Mouse (Mus musculus) cerebellum, postnatal 25 days (tissue): ENCODE results near the gene Igf2r.
A peak's percentile ranks its signal among the peaks of the same experiment; 100 is the strongest.

Experiments
- DNase-seq, 2 experiments: peaks; one replicate each; pipeline ENCODE4 v3.0.0; 2021; ENCODE audit warnings: mixed read lengths in 2 of 2

Gene Igf2r

DNA sequence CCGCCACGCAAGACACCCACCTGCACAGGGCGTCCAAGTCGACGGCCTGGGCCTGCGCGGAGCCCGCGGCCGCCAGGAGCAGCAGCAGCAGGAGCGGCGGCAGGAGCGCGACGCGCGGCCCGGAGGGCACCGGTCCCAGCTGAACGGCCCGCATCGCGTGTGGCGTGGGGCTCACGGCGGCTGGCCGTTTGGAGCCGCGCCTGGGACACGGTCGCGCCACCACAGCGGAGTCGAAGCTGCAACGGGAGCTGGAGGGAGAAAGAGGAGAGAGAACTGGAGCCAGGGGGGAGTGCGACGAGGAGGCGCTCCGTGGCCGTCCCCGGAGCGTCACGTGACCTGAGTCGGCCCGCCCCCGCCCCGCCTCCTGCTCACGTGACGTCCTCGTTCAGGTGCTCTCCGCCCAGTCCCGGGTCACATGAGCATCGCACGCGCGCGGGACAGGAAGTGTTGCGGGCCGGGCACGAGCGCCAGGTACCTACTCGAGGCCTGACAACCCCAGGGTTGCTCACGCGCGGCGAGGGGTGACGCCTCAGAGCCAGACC is at the start of gene Igf2r:
Gene Igf2r (minus strand): TSS at position 285 of the 542 bp plus-strand sequence.
- peak; percentile 85 to 94 for DNase-seq

DNA sequence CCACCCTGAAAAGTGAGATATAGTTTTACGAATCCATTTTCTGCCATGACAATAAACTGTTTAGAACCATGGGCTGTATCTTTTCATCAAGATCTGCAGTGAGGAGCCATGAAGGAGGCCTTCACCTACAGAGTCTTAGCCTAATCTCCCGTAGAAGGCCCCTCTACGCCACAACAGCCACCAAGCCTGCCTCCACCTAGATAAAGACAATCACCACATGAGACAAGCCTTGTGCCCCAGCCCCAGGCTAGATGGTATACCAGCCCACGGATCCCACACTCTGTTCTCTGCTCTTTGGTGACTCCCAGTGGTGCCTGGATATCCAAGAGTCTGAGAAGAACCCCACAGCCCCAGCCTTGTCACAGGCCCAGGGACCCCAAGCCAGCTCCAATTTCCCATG is 46.4 kb upstream of the Igf2r start:
- DNase-seq, result no peak

GRCm38 (mm10) chr17:12814502-12814901 is 45.0 kb upstream of the Igf2r start:
- DNase-seq, result no peak

DNA sequence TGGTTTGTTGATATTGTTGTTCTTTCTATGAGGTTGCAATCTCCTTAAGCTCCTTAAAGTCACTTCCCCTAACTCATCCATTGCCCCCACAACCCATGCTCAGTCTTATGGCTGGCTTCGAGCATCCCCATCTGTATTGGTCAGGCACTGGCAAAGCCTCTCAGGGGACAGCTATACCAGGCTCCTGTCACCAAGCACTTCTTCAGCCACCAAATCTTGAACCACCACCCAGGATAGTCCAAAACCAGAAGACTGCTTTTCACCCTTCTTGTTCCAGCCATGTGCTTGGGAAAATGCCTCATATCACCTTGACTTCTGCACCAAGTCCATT is 41.5 kb upstream of the Igf2r start:
- DNase-seq, result peak in 1 of 2 experiments; percentile 1

GRCm38 (mm10) chr17:12810103-12810972 is 40.9 kb upstream of the Igf2r start:
- DNase-seq, result peak; percentile 77 to 83

DNA sequence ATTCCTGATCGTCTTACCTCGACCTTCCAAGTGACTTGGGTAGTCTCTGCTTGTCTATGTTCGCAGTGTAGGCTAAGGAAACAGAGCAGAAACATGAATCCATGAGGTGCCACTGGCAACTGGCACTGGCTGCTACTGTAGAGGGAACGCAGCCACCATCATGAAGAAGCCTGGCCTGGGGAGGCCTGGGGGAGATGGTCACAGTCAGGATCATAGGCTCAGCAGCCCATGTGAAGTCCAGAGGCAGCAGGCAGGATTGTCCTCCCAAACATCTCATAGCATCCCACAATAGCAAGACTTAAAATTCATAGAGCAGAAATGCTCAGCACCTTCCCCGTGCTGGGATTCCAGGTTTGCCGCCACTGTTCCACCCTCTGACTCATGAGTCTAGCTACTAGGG is 39.4 kb upstream of the Igf2r start:
- DNase-seq, result no peak

DNA sequence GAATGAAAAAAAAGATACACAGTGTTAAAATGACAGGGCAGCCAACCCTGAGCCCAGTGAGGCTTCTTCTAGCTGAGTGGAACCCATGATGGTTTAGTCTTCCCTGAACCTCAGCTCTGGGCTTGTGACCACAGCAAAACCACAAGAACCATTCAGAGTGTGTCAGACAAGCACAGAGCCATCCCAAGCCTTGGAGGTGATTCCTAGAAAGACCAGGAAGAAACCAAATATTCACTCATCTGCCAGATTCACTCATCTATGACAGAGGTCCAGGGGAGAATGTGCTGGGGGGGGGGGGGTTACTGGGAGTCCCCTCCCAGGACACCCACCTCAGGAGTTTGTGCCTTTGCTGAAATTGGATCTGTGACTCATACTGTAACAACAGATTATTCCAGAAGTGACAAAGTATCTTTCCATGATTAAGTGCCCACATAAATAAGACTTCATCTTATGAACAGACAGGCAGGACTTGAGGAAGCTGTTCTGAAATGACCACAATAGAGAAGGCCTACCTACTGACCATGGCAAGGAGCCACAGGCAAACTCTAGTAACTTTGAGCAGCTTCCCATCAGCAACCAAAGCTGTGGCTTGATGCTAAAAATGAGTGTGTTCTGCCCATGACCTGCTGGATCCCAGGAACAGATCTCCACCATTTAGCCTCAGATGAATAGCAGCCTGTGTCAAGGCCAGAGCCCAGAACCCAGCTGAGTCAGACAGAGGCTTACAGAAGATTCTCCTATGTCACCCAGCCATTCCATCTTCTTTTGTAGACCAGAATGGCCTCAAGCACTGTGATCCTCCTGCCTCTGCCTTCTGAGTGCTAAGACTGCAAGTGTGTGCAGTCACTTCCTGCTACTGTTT is 35.4 kb upstream of the Igf2r start:
- DNase-seq, result no peak

DNA sequence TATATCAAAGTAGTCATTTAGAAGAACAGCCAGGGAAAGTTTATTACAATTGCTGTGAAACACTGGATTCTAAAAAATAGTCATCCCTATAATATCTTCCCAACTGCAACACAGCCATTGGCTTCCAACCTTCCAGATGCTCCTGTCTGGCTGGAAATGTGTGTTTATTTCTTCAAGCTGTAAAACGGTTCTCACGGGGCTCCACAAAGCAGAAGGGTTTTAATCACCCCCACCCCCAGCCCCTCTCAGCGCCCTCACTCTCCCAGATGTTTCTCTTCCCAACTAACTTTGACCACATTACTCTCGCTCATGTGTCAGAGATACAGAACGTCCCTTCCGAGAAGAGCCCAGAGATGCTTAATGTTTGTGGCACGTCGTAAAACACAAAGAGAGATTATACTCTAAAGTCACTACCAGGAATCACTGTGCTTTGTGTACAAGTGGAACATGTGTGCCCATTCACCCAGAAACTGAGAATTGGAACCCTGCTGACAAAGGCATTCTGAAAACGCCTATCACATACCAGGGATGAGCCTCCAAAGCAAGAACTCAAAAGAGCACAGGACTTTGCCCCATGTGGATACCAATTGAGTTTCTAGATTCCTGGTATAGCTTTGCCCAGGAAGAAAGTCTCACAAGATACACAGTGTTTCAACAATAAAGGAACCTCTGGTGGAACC is 32.5 kb upstream of the Igf2r start:
- no peak for DNase-seq

DNA sequence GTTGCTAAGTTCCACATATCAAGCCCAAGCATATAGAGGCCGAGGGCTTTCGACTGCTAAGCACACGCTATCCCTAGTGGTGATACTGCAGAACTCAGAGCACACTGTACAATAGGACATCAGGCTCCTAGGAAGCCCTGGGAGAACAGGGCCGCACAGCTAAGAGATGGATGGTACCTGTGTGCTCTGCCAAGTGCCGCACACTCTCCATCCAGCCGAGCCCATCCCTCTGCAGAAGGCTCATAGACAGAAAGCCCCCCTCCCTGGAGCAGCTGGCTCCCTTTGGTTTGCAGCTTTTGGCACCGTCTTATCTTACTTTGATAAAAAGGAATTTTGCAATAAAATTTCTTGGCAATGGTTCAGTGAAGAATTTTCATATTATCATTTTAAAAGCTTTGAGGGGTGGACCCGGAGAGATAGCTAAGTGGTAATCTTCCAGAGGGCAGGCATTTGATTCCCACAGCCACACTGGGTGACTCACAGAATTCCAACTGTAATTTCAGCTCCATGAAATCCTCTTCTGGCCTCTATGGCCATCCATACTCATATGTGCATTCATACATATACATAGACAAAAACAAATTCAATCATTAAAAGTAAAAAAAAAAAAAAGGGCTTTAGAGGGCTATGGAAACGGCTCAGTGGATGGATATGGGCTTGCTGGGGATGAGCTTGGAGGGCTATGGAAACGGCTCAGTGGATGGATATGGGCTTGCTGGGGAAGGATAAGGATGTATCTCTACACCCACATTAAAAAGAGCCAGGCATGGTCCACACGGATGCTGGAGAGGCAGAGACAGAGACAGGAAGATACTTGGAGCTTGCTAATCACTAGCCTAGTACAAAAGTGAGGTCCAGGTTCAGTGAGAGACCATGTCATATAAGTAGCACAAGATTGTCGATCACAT is 30.2 kb upstream of the Igf2r start:
- no peak for DNase-seq

DNA sequence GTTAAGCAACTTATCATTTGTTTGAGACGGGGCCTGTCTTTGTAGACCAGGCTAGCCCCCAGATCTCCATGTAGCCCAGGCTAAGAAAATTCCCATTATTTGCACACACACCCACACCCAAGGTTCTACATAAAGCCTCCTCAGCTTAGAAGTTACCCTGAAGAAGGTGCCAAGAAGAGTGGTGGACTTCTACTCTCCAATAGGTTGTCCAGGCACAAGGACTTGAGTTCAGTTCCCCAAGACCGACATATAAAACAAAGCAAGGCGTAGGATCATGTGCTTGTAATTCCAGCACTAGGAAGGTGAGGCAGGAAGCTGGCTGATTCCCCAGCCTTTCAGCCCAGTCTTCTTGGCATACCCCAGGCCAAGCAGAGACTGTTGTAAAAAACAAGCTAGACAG is 29.1 kb upstream of the Igf2r start:
- no peak for DNase-seq

DNA sequence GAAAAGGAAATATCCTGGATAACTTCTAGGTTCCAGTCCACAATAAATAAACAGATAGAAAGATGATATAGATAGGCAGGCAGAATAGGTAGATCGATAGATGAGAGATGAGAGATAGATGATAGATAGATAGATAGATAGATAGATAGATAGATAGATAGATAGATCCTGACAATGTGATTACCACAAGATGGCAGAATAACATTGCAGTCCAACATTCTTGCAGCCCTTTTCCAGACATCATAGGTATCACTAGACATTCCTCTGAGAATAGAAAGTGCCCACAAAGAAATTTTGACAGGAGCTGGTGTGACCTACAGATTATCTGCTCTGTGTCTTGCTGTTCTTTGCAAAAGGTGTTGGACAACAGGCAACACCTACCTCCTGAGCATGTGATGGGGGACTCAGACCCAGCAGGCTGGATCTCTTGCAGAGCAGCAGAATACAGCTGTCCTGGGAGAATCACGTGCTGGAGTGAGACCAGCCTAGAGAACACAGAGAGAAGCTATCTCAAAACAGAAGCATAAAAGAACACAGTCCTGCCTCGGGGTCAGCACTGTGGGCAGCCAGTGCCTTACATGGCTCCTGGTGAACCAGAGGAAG is 28.1 kb upstream of the Igf2r start:
- no peak for DNase-seq

GRCm38 (mm10) chr17:12796633-12797032 is 27.2 kb upstream of the Igf2r start:
- no peak for DNase-seq

- peak; percentile 55 to 64 for DNase-seq
These were observed 24.4 kb upstream of the Igf2r start for GRCm38 (mm10) chr17:12793660-12794406.

DNA sequence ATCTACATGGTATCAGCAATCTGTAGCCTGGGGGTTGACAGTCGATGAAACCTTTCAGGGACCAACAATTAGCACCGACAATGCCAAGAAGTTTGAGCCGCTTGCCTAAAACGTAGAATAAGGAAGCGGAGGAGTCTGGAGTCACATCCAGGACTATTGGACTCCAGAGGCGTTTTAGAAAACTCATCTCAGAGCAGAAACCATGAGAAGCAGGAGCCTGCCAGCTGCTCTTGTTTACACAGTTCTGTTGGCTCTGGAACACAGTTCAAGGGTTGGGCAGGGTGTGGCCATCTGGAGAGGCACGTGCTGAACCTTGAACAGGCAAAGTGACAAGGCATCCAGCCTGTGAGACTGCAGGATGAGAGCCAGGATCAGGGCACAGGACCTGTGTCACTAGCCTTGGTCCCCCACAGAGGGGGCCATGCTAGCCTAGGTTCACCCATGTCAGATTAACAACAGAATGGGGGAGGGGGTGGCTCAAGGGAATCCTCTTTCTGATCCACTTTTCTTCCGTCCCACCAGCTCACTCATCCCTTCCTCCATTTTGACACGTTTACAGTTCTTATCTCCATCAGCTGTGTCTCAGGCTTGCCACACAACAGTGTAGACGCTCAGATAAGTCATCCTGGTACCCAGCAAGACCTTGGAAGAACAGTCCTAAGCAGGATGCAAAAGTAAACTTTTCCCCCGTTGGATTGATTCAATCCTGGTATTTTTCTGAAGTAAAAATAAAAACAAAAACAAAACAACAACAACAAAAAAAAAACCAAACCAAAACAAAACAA is 23.1 kb upstream of the Igf2r start:
- DNase-seq, result peak in 1 of 2 experiments; percentile 27

DNA sequence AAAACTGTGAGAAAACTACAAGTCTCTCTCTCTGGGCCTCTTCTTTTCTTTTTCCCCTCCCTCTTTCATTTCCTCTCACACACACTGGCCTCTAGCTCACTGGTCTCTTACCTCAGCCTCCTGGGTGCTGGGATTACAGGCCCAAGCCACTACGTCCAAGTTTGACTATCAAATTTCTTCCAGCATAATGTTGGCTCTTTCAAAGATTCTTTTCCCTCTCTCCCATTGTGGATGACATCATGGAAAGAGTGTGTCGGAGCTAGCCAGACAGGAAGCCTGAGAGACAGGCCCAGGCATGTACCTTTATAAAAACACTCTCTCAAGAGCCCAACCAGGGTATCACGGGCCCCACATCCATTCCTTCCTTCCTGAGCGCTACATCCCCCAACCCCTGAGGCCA is 22.0 kb upstream of the Igf2r start:
- no peak for DNase-seq

DNA sequence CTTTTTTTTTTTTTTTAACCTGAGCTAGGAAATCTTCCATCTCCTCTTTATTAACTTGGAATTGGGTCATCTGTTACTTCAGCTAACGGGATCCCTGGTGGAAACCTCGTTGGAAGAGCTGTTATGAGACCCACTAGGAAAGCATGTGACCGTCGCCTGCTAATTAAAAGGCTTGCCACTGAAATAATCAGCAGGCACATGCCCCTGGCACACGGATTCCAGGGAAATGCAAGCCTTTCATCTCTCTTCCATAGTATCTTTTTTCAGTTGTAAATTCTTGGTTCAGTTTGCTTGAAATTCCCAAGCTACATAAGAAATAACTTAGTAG is 21.6 kb upstream of the Igf2r start:
- no peak for DNase-seq

DNA sequence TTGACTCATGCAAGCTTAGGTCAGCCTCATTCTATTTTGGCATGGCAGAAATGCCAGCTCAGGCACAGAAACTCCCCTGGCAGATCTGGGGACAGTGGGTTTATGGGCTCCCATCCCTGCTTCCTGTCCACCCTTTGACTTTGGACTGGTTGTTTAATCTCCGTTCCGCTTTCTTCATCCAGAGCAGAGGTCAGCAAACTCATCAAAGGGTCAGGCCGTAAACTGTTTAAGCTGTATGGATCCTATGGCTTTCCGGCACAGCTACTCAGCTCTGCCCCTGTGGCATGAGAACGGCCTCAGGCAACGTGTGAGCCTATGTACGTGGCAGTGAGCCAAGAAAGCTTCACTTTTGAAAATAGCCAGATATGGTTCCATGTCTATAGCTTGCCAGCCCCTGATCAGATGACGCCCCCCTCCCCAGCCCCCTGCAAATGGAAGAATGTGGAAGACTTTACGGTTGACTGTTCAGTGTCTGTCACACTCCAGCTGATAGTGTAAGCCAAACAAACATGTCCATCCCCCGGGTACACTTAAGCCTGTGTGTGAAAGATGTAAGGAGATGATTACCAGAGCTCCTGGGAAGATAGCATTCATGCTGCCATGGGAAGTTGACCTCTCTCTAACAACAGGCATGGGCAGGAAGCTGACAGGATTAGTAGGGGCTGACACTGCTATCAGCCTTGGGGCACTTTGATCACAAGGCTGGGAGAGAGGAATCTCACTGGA is 21.1 kb upstream of the Igf2r start:
- DNase-seq, result peak in 1 of 2 experiments; percentile 23

DNA sequence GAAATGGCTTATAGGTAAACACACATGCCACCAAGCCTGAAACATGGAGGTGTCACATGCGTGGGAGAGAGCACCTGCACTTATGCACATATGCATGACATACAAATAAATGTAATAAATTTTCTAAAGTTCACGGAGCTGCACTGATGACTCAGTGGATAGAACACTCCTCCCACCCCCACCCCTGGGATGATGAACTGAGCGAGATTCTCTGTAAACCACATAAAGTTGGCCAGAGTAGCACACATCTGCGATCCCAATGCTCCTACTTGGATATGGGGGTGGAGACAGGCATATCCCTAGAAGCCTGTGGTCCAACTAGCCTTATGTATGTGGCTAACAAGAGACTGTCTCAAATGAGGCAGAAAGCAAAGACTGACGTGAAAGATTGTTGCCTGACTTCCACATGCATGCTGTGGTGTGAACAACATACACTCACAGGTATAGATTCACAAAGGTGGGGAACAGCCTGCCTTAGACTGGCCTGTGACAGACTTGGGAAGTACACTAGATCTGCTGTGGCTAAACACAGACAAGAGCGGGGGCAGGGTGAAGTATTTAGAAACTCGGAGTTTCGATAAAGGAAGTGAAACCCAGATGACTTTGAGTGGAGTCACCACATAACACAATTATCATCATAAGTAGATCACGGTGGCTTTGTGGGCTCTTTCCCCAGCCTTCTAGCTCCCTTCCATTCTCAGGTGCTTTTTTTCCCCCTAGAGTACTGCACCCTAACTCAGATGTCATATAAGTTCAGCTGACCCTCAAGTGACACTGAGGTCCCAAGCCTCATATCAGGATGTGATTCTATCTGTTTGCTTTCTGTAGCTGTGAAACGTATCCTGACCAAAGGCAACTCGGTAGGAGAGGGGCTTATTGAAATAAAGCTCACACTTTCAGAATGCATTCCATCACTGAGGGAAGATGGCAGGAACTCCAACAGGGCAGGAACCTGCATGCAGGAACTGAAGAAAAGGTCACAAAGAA is 13.7 kb upstream of the Igf2r start:
- no peak for DNase-seq
